Mouse (Mus musculus): ENCODE data around the gene Hipk2.

Hipk2 gene

GRCm38 (mm10) chr6:38757597-38757996 is 118.4 kb downstream of the Hipk2 start:
- DNase-seq (ENCODE audit: inconsistent age in 2 of 2, low spot score in 1 of 2) = no peak

GRCm38 (mm10) chr6:38756968-38757367 is 119.0 kb downstream of the Hipk2 start:
- DNase-seq (ENCODE audit: inconsistent age in 2 of 2, low spot score in 1 of 2) = peak; percentile 45 to 69

DNA sequence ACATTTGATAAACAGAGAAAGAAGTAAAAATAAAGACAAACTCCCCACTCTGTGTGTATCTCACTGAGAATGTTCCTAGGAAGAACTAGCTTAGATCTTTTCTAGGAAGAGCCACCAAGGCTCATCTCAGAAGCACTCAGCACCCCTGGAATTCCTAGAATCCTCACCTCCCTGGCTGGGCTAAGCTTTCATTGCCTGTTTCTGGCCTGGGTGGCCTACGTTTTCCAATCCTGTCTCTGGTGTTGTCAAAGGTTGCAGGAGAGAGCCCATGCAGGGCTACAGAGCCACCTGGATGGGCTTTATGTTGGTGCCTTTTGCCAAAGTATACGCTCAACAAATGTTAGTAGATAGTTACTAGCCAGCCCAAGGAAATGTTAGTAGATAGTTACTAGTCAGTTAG is 120.0 kb downstream of the Hipk2 start:
- DNase-seq (ENCODE audit: inconsistent age in 2 of 2, low spot score in 1 of 2) = peak in 1 of 2 experiments; percentile 60

DNA sequence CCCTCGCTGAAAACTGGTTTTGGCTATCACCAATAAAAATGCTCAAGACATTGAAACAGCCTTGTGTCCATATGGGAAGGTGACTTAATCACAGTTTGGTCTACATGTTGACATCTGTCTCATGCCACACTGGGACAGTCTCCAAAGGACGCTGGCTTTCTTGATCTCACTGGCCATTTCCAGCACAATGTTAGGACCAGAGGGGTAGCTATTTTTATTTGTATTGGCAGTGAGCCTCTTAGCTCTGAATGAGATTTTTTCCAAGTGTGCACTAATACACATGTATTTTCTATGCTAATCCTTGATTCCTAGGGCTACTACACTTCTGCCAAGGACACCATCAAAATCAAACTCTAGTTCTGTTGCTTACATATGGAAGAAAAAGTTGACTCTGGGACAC is 120.8 kb downstream of the Hipk2 start:
- DNase-seq (ENCODE audit: inconsistent age in 2 of 2, low spot score in 1 of 2) = peak in 1 of 2 experiments; percentile 67

- DNase-seq (ENCODE audit: inconsistent age in 2 of 2, low spot score in 1 of 2) = peak; percentile 87 to 92
Observed at GRCm38 (mm10) chr6:38753729-38754128, 122.2 kb downstream of the Hipk2 start.

DNA sequence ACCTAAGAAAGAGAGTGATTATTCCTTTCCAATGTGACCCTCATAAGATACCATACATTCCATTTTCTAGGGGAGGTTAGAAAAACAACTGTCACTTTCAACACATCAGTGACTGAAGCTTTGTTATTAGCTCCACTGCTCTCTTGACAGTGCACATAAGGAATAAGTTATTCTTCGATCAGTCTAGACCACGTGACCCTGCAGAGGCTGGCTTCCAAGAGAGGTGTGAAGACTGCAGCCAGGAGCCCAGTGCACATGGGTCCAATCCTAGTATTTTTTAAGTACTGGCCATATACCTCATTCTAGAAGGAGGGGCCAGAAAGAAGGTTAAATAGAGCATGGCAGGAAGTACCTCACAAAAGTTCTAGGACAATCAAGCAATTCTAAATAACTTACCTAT is 122.9 kb downstream of the Hipk2 start:
- no peak for DNase-seq (ENCODE audit: inconsistent age in 2 of 2, low spot score in 1 of 2)

DNA sequence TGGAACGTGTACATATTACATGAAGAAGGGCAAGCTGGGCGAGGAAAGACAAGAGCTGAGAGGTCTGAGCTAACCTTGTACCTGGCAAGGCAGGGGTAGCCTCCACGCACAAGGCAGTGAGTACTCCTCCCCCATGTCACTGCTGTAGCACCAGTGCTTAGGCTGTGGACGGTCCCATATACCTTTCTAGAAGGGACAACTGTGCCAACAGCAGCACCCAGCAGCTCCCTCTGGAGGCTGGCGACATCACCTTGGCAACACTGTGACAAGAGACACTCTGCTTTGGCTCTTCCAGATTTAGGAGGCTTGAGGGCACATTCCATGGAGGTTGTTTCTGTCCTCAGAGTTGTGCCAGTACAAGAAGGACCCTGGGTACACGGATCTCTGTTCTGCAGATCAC is 123.5 kb downstream of the Hipk2 start:
- peak; percentile 51 to 70 for DNase-seq (ENCODE audit: inconsistent age in 2 of 2, low spot score in 1 of 2)

- no peak for DNase-seq (ENCODE audit: inconsistent age in 2 of 2, low spot score in 1 of 2)
Observed at GRCm38 (mm10) chr6:38748037-38748436, 127.9 kb downstream of the Hipk2 start.

DNA sequence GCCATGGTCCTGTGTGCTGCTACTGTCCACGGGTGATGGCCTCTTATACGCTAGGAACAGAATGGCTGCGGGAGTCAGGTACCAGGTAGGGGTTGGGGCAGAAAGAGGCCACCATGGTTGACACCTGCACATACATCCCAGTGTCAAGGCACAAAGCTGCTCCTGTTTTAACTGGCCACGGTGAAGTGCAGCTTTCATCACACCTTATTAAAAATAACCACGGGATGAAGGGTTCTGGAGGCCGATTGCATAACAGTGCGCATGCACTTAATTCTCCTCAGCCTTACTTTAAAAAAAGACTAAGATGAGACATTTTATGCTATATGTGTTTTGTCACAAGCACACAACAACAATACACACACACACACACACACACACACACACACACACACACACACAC is 132.6 kb downstream of the Hipk2 start:
- DNase-seq (ENCODE audit: inconsistent age in 2 of 2, low spot score in 1 of 2) = no peak

DNA sequence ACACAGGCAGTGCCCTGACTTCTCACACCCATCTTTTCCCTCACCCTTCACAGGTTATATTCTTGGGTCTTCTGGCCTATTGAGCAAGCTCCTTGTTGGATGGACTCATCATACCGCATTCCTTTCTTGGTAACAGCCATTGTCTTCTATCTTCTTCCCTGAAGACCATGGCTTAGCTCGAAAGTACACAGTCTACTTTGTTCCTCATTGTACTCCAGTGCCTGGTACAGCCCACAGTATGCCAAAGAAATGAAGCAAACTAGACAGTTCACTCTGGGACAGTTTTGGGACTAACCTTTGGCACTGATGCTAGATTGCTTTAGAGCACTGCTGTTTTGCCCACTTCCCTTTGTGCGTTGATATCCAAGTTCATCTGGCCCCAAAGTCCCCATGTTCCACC is 133.5 kb downstream of the Hipk2 start:
- DNase-seq (ENCODE audit: inconsistent age in 2 of 2, low spot score in 1 of 2) = no peak

DNA sequence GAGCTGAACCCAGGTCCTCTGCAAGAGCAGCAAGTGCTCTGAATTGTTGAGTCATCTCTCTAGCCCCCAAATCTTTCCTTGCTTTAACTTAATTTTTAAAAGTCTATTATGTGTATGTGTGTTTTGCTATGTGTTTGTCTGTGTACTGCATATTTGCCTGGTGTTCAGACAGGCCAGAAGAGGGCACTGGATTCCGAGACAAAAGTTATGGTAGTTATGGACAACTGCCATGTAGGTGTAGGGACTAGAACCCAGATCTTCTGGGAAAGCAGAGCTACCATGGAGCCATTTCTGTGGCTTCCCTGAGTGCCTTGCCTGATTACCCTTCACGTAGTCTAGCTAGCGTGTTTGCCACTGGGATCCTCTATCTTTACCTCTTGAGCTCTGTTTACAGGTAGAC is 134.9 kb downstream of the Hipk2 start:
- no peak for DNase-seq (ENCODE audit: inconsistent age in 2 of 2, low spot score in 1 of 2)

DNA sequence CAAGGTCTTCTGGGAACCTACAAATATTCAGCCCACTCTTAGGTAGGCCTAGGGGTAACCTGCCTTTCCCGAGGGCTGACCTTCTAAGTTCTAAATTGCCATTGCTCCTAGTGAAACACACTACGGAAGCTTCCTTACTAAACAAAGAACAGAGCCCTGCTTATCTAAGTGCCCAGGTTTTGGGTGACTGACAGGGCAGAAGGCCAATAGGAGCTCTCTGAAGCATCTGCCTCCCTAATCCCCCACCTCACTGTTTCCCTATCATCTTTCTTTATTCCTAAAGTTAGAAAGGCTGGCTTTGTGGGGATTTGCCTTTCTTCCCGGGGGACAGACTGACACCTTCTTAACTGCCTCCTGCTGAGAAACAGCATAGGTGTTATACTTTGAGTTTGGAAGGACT is 136.7 kb downstream of the Hipk2 start:
- no peak for DNase-seq (ENCODE audit: inconsistent age in 2 of 2, low spot score in 1 of 2)

- DNase-seq (ENCODE audit: inconsistent age in 2 of 2, low spot score in 1 of 2) = peak; percentile 43 to 75
Observed at GRCm38 (mm10) chr6:38737763-38738162, 138.2 kb downstream of the Hipk2 start.

DNA sequence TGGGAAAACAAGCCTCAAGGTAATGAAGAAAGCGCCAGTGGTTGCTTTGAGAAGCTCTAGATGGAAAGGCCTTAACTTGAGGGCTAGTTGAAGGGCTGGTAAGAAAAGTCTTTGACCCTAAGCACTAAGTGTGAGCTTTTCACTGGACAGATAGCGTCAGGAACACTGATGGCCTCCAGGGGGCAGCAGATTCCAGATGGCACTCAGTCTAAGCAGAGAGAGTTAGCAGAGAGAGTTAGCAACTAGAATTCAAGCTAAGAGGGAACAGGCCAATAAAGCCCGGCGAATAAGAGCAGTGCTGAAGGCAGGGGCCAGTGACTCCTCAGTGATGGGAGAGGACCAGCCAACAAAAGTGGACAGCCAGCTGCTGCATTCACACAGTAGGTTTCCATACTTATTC is 139.7 kb downstream of the Hipk2 start:
- DNase-seq (ENCODE audit: inconsistent age in 2 of 2, low spot score in 1 of 2) = peak; percentile 79 to 93

GRCm38 (mm10) chr6:38732681-38733080 is 143.3 kb downstream of the Hipk2 start:
- no peak for DNase-seq (ENCODE audit: inconsistent age in 2 of 2, low spot score in 1 of 2)

- DNase-seq (ENCODE audit: inconsistent age in 2 of 2, low spot score in 1 of 2) = no peak
Observed at GRCm38 (mm10) chr6:38730169-38731146, 145.5 kb downstream of the Hipk2 start.

- DNase-seq (ENCODE audit: inconsistent age in 2 of 2, low spot score in 1 of 2) = peak in 1 of 2 experiments; percentile 67
Observed at GRCm38 (mm10) chr6:38725515-38725914, 150.4 kb downstream of the Hipk2 start.

DNA sequence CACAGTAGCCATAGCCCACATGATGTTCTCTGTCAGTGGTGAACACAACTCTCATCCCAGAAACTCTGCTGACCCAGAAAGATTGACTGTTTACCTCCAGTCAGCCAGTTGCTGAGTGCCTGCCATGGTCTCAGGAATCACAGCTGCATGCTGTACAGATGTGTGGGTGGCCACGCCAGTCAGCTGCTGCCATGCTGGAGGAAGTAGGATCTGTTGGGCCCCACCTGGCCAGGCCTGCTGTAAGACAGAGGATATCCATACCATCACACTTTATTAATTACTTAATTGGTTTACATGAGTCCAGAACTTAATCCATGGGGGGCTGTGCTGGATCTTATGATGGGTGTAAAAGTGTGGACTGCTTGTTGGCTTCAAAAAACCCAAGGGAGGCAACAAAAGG is 154.6 kb downstream of the Hipk2 start:
- DNase-seq (ENCODE audit: inconsistent age in 2 of 2, low spot score in 1 of 2) = no peak

GRCm38 (mm10) chr6:38719229-38719628 is 156.7 kb downstream of the Hipk2 start:
- no peak for DNase-seq (ENCODE audit: inconsistent age in 2 of 2, low spot score in 1 of 2)

DNA sequence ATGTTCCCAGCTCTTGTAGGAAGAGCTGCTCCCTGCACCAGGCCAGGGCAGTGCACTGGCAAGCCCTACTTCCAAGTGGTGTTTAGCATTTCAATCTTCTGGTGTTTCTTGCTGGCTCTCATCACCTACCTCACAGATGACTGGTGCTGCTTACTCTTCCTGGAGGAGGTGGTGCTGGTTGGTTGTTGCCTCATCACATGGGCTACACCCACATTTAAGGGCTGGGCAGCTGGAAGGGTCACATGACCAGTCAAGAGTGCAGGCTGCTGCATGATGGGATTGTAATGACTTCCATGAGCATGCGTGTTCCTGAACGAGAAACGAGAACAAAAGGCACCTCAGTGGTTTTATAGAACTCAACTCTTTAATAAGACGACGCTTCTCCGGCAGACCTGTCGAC is 157.3 kb downstream of the Hipk2 start:
- DNase-seq (ENCODE audit: inconsistent age in 2 of 2, low spot score in 1 of 2) = no peak

DNA sequence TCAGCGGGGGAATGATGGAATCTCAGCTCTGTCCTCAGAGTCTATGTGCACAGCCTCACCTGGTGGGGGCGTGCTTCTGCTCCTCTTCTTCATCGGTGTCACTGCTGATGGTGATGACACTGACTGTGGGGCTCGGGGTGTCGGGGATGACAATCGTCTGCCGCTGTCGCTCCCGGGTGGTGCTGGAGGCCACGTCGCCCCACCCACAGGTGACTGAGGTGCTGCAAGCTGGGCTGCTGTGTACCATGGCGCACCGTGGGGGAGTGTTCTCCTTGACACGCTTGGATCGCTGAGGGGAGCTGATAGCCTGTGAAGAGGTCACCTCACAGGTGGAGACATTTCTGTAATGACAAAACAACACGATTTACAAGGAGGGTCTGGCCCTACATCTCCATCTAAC is 160.1 kb downstream of the Hipk2 start:
- DNase-seq (ENCODE audit: inconsistent age in 2 of 2, low spot score in 1 of 2) = no peak

- no peak for DNase-seq (ENCODE audit: inconsistent age in 2 of 2, low spot score in 1 of 2)
Observed at GRCm38 (mm10) chr6:38713957-38714898, 161.7 kb downstream of the Hipk2 start.

Data from adrenal gland, adult (tissue).